Mouse (Mus musculus): ENCODE measurements around the gene Ankfy1.
"Not testable (repeated sequence)": the region's sequence is repeated elsewhere in the genome, so short reads cannot be mapped to it uniquely, and the experiment has no call there.

Gene Ankfy1

DNA sequence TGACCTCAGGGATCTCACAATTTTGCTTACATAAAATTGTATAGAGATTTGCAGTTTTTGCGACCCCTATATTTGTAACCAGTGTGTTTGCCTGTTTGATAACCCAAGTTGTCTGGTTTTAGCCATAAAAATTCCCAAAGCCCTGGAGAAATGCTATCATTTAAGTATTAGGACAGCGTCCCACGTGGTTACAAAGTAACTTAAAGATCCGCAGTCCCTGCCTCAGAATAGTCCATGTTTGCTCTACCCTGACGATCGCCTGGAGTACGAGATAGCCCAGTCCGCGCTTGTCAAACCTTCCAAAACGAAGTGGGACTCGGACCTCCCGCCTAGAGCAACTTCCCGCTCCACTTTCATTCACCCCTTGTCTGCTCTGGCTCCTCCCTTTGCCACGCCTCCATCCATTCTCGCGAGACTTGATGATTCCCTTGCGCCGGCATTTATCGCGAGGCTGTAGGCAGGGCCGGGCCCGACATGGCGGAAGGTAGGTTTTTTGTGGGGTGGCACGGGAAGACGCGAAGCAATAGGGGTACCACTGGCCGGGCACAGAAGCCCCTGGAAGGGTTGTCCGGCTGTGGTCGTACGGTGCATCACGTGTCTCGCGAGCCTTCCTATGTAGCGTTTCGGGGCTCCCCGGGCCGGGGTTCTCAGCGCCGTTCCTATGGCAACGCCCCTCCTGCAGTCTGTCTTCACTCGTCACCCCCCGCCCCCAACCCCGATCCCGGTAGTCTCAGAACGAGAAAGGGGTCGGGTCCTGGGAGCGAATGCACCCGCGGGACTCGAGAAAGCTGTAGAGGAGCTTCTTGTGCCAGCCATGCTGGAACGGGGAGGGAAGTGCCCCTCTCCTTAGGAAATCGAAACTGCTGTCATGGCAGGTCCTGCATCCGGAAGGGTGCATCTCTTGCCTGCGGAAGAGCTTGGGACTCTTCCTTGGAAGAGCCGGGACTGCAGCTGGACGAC, at the start of gene Ankfy1:
Ankfy1 (plus strand) TSS at position 456 of the 960 bp plus-strand sequence.
- in situ Hi-C loops (cut with MboI, MseI), result loop anchor here (5.0 kb wide), 1 partner anchor 83 kb away; the partner anchor contains the start of gene Ube2g1

DNA sequence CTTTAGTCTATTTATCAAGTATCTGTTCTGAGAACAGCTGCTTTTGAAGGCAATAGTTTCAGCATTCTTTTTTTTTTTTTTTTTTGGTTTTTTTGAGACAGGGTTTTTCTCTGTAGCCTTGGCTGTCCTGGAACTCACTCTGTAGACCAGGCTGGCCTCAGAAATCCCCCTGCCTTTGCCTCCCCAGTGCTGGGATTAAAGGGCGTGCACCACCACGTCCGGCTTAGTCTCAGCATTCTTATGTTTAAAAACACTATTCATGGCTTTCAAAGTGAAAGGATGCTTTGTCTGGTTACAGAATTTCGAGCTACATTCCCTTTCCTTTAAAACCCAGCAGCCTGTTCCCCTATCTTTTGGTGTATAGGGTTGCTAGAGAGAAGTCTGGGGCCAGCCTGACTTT, 47.1 kb upstream of the Ankfy1 start:
- in situ Hi-C loops (cut with MboI, MseI), result no loop called here

DNA sequence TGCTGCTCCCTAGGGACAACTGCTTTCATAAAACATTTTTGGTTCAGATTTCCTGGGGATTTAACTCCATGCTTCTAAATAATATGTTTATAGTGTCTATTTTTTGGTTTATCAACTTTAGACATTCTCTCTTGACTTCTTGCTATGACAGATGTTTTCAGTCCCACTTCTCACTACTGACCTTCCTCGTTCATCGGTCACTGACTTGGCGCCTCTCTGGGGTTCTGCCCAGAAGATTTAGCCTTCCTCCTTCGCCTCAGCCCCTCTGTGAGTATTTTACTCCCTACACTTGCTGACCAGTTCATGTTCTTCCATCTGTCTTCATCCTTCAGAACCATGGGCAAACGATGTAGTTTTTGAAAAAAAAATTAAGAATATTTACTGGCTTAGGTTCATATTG, 44.4 kb upstream of the Ankfy1 start:
- in situ Hi-C loops (cut with MboI, MseI), result no loop called here

DNA sequence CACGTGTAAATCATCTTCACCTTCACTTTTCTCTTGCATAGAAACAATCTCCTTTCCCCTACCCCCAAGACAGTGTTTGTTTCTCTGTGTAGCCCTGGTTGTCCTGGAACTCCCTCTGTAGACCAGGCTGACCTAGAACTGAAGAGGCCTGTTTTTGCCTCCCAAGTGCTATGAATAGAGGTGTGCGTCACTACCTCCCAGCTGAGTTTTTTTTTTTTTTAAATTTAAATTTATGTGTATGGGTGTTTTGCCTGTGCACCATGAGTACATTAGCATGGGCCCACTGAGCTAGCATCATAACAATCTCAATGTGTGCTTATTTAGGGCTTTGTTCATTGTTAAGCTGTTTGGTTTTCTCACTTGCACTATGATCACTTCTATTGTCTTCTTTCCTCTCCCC, 39.5 kb upstream of the Ankfy1 start:
- in situ Hi-C loops (cut with MboI, MseI), result no loop called here

DNA sequence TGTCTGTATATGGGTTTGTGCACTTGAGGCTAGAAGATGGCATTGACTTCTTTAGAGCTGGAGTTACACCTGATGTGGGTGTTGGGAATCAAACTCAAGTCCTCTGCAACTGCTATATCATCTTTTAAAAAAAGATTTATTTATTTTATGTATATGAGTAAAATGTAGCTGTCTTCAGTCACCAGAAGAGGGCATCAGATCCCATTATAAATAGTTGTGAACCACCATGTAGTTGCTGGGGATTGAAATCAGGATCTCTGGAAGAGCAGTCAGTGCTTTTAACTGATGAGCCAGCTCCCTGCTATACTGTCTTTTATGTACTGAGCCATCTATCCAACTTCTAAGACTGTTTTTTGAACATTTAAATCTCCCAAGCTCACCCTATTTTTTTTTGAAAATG, 29.9 kb upstream of the Ankfy1 start:
- in situ Hi-C loops (cut with MboI, MseI), result no loop called here

DNA sequence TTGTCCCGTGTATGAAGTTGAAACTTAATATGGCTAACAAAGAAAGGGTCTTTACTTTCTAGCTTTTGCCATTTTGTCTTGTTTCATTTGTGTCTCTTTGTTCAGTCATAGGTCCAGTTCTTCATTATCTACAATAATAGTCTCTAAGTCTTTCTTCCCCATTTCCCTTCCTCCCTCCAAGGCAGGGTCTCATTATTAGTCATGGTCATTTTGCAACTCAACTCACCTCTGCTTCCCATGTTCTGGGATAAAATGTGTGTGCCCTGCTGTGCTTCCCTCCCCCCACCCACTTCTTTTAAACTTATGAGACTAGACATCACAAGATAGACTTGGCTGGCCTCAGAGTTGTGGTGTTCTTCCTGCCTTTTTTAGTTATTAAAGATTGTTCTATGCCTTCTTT, 29.4 kb upstream of the Ankfy1 start:
- in situ Hi-C loops (cut with MboI, MseI), result no loop called here

DNA sequence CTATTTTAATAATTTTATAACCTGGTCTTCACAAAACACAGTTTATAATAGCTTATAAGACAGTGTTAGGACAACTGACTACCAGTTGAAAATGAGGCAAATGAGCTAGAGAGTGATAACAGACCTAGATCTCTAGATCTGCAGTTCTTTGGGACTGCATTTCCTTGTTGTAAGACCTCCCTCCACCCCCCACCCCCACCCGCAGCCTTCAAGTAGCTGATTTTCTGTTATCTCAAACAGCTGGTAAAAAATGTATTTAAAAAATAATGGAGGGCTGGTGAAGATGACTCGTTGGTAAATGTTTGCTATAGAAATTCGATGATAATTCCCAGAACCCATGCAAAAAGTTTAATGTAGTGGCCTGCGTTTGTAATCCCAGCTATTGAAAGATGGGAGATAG, 25.2 kb upstream of the Ankfy1 start:
- in situ Hi-C loops (cut with MboI, MseI), result no loop called here

DNA sequence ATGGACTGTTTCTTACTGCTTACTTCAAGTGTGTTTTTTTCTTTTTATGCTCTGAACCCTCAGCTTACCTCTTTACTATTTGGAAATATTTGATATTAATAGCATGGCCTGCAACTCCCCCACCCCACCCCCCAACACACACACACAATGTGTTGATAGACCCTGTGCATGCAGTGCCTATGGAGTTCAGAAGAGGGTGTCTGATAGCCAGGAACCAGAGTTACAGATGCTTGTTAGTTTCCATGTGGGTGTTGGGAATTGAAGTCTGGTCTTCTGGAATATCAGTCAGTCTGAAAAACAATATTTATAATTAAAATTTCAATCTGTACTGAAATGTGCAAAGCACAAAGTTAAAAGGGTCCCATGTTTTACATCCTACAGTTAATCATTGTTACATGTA, 19.2 kb upstream of the Ankfy1 start:
- in situ Hi-C loops (cut with MboI, MseI), result no loop called here

DNA sequence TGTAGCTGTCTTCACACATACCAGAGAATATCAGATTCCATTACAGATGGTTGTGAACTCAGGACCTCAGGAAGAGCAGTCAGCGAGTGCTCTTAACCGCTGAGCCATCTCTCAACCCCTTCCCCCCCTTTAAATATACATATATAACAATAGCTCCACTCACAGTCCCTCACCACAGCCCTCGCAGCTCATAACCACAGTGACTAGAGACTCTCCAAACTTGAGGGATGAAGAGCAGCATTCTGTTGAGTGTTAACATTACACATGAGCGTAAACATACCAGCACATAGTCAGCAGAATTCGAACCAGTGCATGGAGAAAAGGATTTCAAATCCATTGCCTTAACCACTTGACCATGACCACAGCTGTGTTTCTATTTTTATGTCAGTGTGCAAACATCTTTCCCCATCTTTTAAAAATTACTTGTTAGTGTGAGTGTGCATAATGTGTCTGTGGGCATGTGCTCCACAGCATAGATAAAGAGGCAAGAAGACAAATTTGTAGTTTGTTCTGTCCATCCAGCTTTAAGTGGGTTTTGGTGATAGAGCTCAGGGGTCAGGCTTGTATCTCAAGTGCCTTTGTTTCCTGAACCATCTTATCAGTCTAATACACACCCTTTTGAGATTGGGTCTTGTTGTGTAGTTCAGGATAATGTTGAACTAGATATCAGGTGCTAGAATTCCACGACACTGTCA, 18.4 kb upstream of the Ankfy1 start:
- in situ Hi-C loops (cut with MboI, MseI), result no loop called here

DNA sequence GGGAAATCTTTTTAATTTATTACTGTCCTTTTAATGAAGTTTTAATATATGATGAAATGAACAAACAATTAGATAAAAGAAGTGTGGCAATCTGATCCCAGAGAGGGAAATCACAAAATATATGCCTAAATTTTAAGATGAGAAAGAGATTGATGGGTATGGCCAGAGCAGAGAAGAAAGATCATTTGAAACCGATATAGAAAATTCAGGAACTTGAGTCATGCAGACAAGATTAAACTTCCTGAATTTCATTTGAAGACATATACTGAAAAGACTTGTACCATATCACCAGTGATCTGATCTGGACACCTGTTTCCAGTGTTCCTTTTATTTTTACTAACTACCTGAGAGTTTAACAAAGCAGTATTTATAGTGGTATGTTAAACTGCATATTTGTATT, 17.4 kb upstream of the Ankfy1 start:
- in situ Hi-C loops (cut with MboI, MseI), result no loop called here

DNA sequence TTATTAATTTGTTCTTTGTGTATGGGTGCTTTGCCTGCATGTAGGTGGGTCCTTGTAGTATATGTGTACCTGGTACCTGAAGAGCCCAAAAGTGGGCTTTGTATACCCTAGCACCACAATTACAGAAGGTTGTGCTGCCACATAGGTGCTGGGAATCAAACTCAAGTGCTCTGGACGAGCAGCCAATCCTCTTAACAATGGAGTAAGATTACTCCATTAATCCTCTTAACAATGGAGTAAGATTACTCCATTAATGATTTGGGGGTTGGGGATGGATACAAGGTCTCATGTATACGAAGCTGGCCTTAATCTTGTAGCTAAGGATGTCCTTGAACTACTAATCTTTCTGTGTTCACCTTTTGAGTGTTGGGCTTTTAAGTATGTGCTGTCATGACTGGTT, 14.5 kb upstream of the Ankfy1 start:
- in situ Hi-C loops (cut with MboI, MseI), result no loop called here

DNA sequence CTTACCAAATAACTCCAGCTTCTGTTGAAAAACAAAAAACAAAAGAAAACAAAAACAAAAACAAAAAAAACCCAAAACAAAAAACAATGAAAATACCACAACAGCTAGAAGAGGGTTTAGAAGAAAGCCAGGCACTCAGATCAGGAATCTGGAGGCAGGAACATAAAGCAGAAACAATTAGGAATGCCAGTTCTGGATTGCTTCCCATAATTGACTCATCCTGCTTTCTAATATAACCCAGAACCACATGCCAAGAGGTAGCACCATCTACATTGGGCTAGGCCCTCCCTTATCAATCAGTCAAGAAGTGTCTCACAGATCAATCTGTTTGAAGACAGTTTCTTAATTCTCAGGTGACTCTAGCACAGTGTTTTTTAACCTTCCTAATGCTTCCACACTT, 9.1 kb upstream of the Ankfy1 start:
- in situ Hi-C loops (cut with MboI, MseI), result no loop called here

DNA sequence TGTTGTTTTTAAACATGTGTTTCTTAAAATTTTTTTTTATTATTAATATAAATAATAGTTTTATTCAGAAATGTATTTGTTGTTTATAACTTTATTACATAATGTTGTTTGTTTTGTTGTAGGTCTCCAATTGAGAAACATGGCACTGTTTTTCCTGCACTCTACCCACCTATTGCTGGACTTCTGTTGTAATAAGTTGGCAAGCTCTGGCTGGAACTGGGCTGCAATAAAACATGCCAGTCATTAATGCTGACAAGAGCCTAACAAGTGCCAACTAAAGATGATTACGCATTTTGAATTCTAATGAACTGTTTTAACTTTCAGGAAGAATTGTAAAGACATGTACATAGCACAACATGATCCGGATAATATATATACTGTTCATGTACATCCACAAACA, 6.4 kb upstream of the Ankfy1 start:
- in situ Hi-C loops (cut with MboI, MseI), result no loop called here

DNA sequence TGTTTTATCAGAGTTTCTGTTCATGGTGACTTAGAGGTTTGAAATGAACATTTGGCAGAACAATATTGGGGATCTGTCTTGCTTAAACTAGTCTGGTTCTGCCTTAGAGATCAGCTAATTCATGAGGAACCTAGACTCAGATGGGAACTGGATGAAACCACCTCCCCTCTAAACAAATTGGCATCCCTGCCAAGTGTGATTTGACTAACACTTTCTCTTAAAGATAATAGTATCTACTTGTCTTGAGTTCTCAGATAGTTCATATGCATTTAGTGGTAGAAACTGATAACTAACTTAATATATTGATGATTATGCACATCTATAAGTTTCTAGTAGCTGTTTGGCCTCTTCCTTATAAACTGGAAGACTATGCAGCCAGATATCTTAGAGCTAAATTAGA, 3.1 kb upstream of the Ankfy1 start:
- in situ Hi-C loops (cut with MboI, MseI), result no loop called here

DNA sequence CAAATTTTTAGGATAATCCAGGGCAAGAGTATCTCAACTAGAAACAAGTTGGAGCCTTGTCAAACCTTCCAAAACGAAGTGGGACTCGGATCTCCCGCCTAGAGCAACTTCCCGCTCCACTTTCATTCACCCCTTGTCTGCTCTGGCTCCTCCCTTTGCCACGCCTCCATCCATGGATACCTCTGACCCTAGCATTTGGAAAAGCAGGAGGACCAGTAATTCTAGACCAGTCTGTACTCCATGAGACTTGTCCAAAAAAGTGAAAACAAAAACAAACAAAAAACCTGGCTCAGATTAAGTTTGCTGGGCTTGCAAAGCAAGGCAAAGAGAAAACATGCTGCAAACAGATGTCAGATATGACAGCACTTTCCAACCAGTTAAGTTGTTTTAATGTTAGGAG, 1.6 kb upstream of the Ankfy1 start:
- in situ Hi-C loops (cut with MboI, MseI), result no loop called here

DNA sequence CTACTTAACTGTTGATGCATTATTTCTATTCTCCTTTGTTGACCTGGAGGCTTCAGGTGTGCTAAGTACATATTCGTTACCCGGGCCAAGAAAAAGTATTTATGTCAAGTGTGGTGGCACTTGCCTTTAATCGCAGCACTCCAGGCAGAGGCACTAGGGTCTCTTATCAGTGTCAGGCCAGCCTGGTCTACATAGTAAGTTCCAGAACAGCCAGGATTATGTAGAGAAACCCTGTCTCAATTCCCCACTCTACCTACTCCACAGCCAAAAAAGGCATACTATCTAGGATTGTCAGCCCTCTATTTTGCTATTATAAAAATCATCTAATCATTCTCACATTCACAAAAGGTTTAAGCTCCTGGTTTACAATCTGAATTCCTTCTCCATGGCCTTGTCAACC, 691 bp upstream of the Ankfy1 start:
- in situ Hi-C loops (cut with MboI, MseI), result no loop called here

DNA sequence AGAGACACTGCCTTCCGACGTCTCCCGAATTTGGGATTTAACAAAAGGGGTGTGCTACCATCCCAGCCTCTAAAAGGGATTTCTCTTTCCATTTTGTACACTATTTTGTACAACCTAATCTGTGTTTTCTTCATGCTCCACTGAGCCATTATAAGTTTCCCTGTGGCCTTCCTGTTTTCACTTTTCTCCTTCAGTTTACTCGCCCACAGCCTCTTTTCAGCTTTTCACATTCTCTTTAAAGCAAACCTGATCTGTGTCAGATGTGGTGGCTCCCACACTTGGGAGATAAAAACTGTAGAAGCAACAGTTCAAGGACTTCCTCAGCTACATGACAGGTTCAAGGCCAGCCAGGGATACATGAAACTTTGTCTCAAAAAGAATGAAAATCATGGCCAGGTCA, 2.5 kb downstream of the Ankfy1 start:
- in situ Hi-C loops (cut with MboI, MseI), result loop anchor here (5.0 kb wide), 1 partner anchor 85 kb away; the partner anchor contains the start of gene Ube2g1

DNA sequence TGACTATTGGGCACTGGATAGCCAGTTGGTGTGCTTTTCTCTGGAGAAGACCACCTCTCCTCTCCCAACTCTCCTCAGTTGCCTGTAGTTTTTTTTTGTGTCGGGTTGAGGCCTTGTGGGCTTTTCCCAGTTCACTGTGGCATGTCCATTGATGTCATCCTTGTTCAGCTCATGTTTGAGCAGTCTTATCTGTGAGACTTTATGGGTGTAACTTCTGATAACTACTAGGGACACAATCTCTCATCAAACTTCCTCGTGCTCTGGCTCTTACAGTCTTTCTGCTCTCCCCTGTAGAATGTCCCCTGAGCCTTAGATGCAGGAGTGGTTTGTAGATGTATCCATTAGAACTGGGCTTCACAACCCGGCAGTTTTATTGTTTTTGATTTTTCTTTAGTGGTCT, 5.2 kb downstream of the Ankfy1 start:
- in situ Hi-C loops (cut with MboI, MseI), result no loop called here

DNA sequence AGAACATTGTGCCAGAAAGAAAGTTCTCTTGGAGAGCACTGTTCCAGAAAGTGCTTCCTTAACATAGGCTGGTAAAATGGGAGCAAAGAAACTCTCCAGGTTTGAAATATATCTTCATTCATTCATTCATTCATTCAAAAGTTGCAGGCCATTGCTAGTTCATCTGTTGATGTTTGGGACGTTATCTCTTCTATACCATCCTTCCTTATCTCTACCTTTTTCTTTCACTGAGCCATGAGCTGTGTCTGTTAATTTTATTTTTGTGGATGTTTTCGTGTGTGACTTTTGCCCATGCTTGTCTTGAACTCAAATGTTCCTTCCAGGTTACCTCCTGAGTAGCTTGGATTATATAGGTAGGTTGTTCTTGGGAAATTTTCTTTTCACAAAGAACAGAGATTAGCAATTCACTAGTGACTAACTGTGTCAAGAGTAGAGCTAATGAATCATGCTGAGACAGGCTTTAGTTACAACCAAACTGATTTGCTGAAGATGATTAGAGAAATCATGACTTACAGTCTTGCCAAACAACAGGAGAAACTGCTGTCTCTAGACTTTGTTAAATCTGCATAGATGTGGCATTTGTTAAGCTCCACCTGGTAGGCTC, 6.7 kb downstream of the Ankfy1 start:
- in situ Hi-C loops (cut with MboI, MseI), result no loop called here

DNA sequence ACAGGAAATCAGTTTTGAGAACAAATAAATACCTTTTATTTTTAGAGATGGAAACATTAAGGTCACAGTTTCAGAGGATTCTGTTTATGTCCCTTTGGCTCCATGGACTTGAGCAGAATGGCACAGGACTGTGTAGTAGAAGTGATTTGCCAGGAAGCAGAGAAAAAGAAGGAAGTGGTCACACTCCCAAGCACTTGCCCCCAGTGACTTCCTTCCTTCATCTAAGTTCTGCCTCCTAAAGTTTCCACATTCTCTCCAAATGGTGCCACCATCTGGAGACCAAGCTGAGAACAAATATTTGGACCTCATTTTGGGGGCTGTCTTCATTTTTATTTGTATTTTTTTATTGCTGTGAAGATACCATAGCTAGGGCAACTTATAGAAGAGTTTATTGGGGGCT, 7.5 kb downstream of the Ankfy1 start:
- in situ Hi-C loops (cut with MboI, MseI), result no loop called here

DNA sequence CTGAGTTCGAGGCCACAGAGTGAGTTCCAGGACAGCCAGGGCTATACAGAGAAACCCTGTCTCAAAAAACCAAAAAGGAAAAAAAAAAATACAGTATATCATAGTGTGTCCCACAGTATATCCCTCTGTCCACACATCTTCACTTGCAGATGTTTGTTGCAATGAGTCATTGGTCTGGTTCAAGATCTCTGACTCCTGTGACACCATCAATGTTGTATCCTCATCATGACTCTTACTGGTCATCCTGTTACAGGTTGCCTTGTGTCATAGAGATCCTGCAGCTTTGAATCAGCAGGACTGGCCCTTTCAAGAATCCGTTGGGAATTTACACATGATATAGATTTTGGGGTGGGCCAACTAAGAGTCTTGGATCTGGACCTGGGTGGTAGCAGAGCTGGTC, 15.3 kb downstream of the Ankfy1 start:
- in situ Hi-C loops (cut with MboI, MseI), result not testable (repeated sequence)

DNA sequence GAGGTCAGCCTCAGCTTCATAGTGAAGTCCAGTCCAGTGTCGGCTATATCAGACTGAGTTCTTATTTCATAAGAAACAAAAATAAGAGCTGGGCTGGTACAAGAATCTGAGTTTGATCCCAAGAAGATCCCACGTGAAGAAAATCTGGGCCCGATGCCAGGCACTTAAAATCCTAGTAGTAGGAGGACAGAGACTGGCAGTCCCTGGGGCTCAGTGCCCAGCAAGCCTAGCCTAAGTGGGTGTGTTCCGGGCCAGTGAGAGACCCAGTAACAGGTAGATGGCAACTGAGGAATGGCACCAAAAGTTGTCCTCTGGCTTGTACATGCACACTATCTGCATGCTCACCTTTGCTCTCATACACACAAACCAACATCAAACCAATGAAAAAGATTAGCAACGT, 22.9 kb downstream of the Ankfy1 start:
- in situ Hi-C loops (cut with MboI, MseI), result no loop called here

DNA sequence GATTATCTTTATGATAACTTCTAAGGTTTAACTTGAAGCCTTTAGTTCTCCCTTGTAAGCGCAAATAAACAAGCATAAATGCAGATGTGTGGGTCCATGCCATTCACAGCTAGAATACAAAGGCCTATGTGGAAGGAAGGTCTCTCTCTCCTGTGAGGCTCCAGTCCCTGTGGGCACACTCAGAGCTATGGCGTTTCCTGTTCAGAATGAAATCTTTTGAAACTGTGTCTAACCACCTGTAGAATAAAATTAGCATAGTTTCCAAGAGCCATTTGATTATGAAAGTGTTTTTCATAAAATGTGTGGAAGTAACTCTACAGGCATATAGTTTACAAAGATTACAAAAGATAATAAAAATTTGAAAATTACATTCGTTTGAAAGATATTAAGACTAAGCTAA, 28.4 kb downstream of the Ankfy1 start:
- in situ Hi-C loops (cut with MboI, MseI), result no loop called here

Measured in T-helper 1 cell (primary cell).